Mouse (Mus musculus) gastrocnemius, postnatal 36 days (tissue): ENCODE data around the gene Tubb2a. TPM values are rescaled to one million over a fixed set of nuclear protein-coding genes. Genes with fewer than 3 reads are reported as not detected.
A peak's percentile ranks its signal among the peaks of the same experiment; 100 is the strongest.

Experiments used
- DNase-seq, 2 experiments: peaks; one replicate each; pipeline ENCODE4 v3.0.0; 2022
- intact Hi-C: fragments of 180-260 bp; cut with DNase I; formaldehyde crosslinking; loops from one replicate; pipeline ENCODE4 v1.15.1; 2025
- long read RNA-seq, 2 experiments: library from polyadenylated mRNA; stranded (forward); transcript quantifications; one replicate each; pipeline ENCODE4 v2.0.0; 2021
- total RNA-seq, 2 experiments: library from RNA; stranded (reverse); gene quantifications; 2 replicates each; pipeline ENCODE4 v1.2.3; 2021

Gene Tubb2a
- total RNA-seq, result 10 to 100 TPM; 11.4 to 11.5 TPM
- long read RNA-seq, experiment 1, transcript Tubb2a-201 (4 exons, 1,610 nt), result major isoform, 18 of 19 reads
- long read RNA-seq, experiment 1, partial matches to known transcripts, result 0 of 19 reads
- long read RNA-seq, experiment 1, other reads (novel, unspliced or antisense), result 1 of 19 reads
- long read RNA-seq, experiment 2, transcript Tubb2a-201 (4 exons, 1,610 nt), result major isoform, 17 of 20 reads
- long read RNA-seq, experiment 2, partial matches to known transcripts, result 0 of 20 reads
- long read RNA-seq, experiment 2, other reads (novel, unspliced or antisense), result 3 of 20 reads

GRCm38 (mm10) chr13:34077492-34078271 lies at the start of gene Tubb2a:
Gene Tubb2a (minus strand): TSS chr13:34078007.
- DNase-seq, result peak; percentile 92
- intact Hi-C loops, result loop anchor here (2.0 kb wide), 1 partner anchor 77 kb away; no protein-coding TSS in a partner anchor

GRCm38 (mm10) chr13:34125711-34126110 lies 47.9 kb upstream of the Tubb2a start:
- intact Hi-C loops, result no loop called here
- DNase-seq, result peak in 1 of 2 experiments; percentile 40

- DNase-seq, result no peak
- intact Hi-C loops, result no loop called here
Measured at GRCm38 (mm10) chr13:34120536-34120935, 42.7 kb upstream of the Tubb2a start.

GRCm38 (mm10) chr13:34119406-34119805 lies 41.6 kb upstream of the Tubb2a start:
- no peak for DNase-seq
- intact Hi-C loops, result no loop called here

GRCm38 (mm10) chr13:34118816-34119215 lies 41.0 kb upstream of the Tubb2a start:
- no peak for DNase-seq
- intact Hi-C loops, result no loop called here

GRCm38 (mm10) chr13:34116508-34116907 lies 38.7 kb upstream of the Tubb2a start:
- DNase-seq, result no peak
- intact Hi-C loops, result no loop called here

- DNase-seq, result no peak
- intact Hi-C loops, result no loop called here
Measured at GRCm38 (mm10) chr13:34114654-34115053, 36.8 kb upstream of the Tubb2a start.

GRCm38 (mm10) chr13:34113086-34113485 lies 35.3 kb upstream of the Tubb2a start:
- DNase-seq, result no peak
- intact Hi-C loops, result no loop called here

- no peak for DNase-seq
Measured at GRCm38 (mm10) chr13:34112369-34113081, 34.7 kb upstream of the Tubb2a start.

GRCm38 (mm10) chr13:34111878-34112277 lies 34.1 kb upstream of the Tubb2a start:
- intact Hi-C loops, result no loop called here
- DNase-seq, result no peak

More at GRCm38 (mm10) chr13:34112369-34113081, 34.7 kb upstream of the Tubb2a start:
- intact Hi-C loops, result no loop called here

GRCm38 (mm10) chr13:34111019-34111418 lies 33.2 kb upstream of the Tubb2a start:
- intact Hi-C loops, result no loop called here

GRCm38 (mm10) chr13:34109677-34110058 lies 31.9 kb upstream of the Tubb2a start:
- intact Hi-C loops, result no loop called here
- DNase-seq, result no peak

More at GRCm38 (mm10) chr13:34111019-34111418, 33.2 kb upstream of the Tubb2a start:
- DNase-seq, result no peak

GRCm38 (mm10) chr13:34109035-34109676 lies 31.3 kb upstream of the Tubb2a start:
- intact Hi-C loops, result no loop called here
- DNase-seq, result no peak

GRCm38 (mm10) chr13:34106999-34107398 lies 29.2 kb upstream of the Tubb2a start:
- DNase-seq, result no peak
- intact Hi-C loops, result no loop called here

GRCm38 (mm10) chr13:34106256-34106655 lies 28.4 kb upstream of the Tubb2a start:
- intact Hi-C loops, result no loop called here
- no peak for DNase-seq

- intact Hi-C loops, result no loop called here
- DNase-seq, result no peak
Measured at GRCm38 (mm10) chr13:34105364-34105763, 27.6 kb upstream of the Tubb2a start.

- no peak for DNase-seq
- intact Hi-C loops, result no loop called here
Measured at GRCm38 (mm10) chr13:34101908-34102307, 24.1 kb upstream of the Tubb2a start.

GRCm38 (mm10) chr13:34101247-34101646 lies 23.4 kb upstream of the Tubb2a start:
- no peak for DNase-seq
- intact Hi-C loops, result no loop called here

GRCm38 (mm10) chr13:34100733-34101132 lies 22.9 kb upstream of the Tubb2a start:
- intact Hi-C loops, result no loop called here

GRCm38 (mm10) chr13:34097086-34097485 lies 19.3 kb upstream of the Tubb2a start:
- intact Hi-C loops, result no loop called here
- no peak for DNase-seq

More at GRCm38 (mm10) chr13:34100733-34101132, 22.9 kb upstream of the Tubb2a start:
- DNase-seq, result no peak

- no peak for DNase-seq
- intact Hi-C loops, result no loop called here
Measured at GRCm38 (mm10) chr13:34096455-34096854, 18.6 kb upstream of the Tubb2a start.
